29 mouse cellular contexts compared by ENCODE assay signal in genomic region chr13:96795301-96795700, GRCm38 (mm10). TPM values are rescaled to one million over a fixed set of nuclear protein-coding genes. Genes with fewer than 3 reads are reported as not detected.
"Had no signal": no experiment of that assay in that cellular context is flagged by ENCODE, and none has a peak within 500 bp of the region (broad histone marks: within the 10 kb centered on the region; RNA-seq: fewer than 3 reads in every experiment).

No protein-coding gene starts in this region.

- H3K4me2 ChIP-seq: heart, embryonic 11.5 days; heart, embryonic 13.5 days; heart, embryonic 15.5 days; hindbrain, embryonic 13.5 days; hindbrain, embryonic 15.5 days; limb, embryonic 13.5 days; limb, embryonic 15.5 days; liver, embryonic 13.5 days; liver, embryonic 15.5 days had no signal

- H3K27ac ChIP-seq: heart, adult 2 months; heart, embryonic 13.5 days; heart, embryonic 15.5 days; hindbrain, embryonic 13.5 days; hindbrain, embryonic 15.5 days; hindbrain, postnatal 0 days; limb, embryonic 13.5 days; limb, embryonic 15.5 days; liver, embryonic 13.5 days; liver, embryonic 15.5 days had no signal

- H3K9ac ChIP-seq: forebrain, postnatal 0 days; heart, embryonic 13.5 days; heart, embryonic 15.5 days; hindbrain, embryonic 13.5 days; hindbrain, embryonic 15.5 days; limb, embryonic 13.5 days; limb, embryonic 15.5 days; liver, embryonic 13.5 days; liver, embryonic 15.5 days had no signal

- H3K4me3 ChIP-seq: heart, adult 2 months; heart, embryonic 13.5 days; heart, embryonic 15.5 days; hindbrain, embryonic 13.5 days; hindbrain, embryonic 15.5 days; limb, embryonic 13.5 days; limb, embryonic 15.5 days; liver, embryonic 13.5 days; liver, embryonic 15.5 days had no signal

- H3K36me3 ChIP-seq: heart, embryonic 13.5 days; heart, embryonic 15.5 days; hindbrain, embryonic 13.5 days; hindbrain, embryonic 15.5 days; limb, embryonic 13.5 days; limb, embryonic 15.5 days; liver, embryonic 13.5 days; liver, embryonic 15.5 days had no signal

- H3K4me1 ChIP-seq: hindbrain, embryonic 13.5 days; limb, embryonic 13.5 days; limb, embryonic 15.5 days; liver, embryonic 13.5 days; liver, embryonic 15.5 days had no signal

- DNase-seq: forebrain, postnatal 0 days; gastrocnemius, postnatal 14 days; gastrocnemius, postnatal 36 days; heart, adult 11 months; heart, adult 2 months; heart, postnatal 14 days; heart, postnatal 36 days; kidney, adult 11 months; kidney, postnatal 10 days; layer of hippocampus, adult 9-11 months; layer of hippocampus, postnatal 36 days; left cerebral cortex, postnatal 4 days; liver, embryonic 13.5 days had no signal

- H3K27me3 ChIP-seq: heart, embryonic 13.5 days; heart, embryonic 15.5 days; hindbrain, embryonic 13.5 days; hindbrain, embryonic 15.5 days; limb, embryonic 13.5 days; limb, embryonic 15.5 days; liver, embryonic 13.5 days; liver, embryonic 15.5 days had no signal

- H3K9me3 ChIP-seq: heart, embryonic 13.5 days; heart, embryonic 15.5 days; hindbrain, embryonic 13.5 days; hindbrain, embryonic 15.5 days; limb, embryonic 13.5 days; limb, embryonic 15.5 days; liver, embryonic 13.5 days; liver, embryonic 15.5 days had no signal

- ATAC-seq: forebrain, postnatal 0 days; hindbrain, postnatal 0 days; intestine, embryonic 16.5 days had no signal

RNA-seq across cellular contexts. Expression of gene Ankrd31, which starts 47.2 kb away (rescaled TPM):
- polyA plus RNA-seq: gonadal fat pad, adult 2 months; heart, adult 2 months; heart, embryonic 11.5 days; heart, embryonic 13.5 days; heart, embryonic 15.5 days; heart, postnatal 0 days; hindbrain, embryonic 11.5 days; hindbrain, embryonic 13.5 days; hindbrain, embryonic 15.5 days; hindbrain, postnatal 0 days; kidney, embryonic 14.5 days; large intestine, adult 2 months; limb, embryonic 11.5 days; limb, embryonic 13.5 days; limb, embryonic 15.5 days had no signal
